Mouse (Mus musculus) gastrocnemius, adult 2 months (tissue): ENCODE results near the gene Masp2. TPM values are rescaled to one million over a fixed set of nuclear protein-coding genes. Genes with fewer than 3 reads are reported as not detected.

ENCODE experiments used
- DNase-seq: peaks from one replicate; pipeline ENCODE4 v3.0.0; 2022
- H3K27ac ChIP-seq: fragments of 200-600 bp; 2 replicates; pipeline ENCODE4 v1.8.1; 2022; ENCODE audit warnings: mild to moderate bottlenecking
- H3K4me3 ChIP-seq: fragments of 200-600 bp; 2 replicates; pipeline ENCODE4 v1.8.1; 2022; ENCODE audit warnings: mild to moderate bottlenecking, moderate library complexity
- CTCF ChIP-seq: fragments of 200-600 bp; IDR thresholded peaks from 2 replicates; pipeline ENCODE4 v1.8.1; 2022; ENCODE audit warnings: antibody characterized with exemption, mild to moderate bottlenecking, moderate library complexity
- intact Hi-C: fragments of 180-260 bp; cut with DNase I; formaldehyde crosslinking; loops from one replicate; pipeline ENCODE4 v1.15.1; 2025
- long read RNA-seq, 2 experiments: library from polyadenylated mRNA; stranded (forward); transcript quantifications; one replicate each; pipeline ENCODE4 v2.0.0; 2021
- total RNA-seq, 2 experiments: library from RNA; stranded (reverse); gene quantifications; 2 replicates each; pipeline ENCODE4 v1.2.3; 2021

The Masp2 gene
- total RNA-seq: under 1 TPM; 0.56 to 0.69 TPM
- long read RNA-seq, experiment 1, partial matches to known transcripts: 0 of 2 reads
- long read RNA-seq, experiment 1, other reads (novel, unspliced or antisense): 2 of 2 reads
- long read RNA-seq, experiment 2: 0 reads

- intact Hi-C loops: no loop called here
- Histone ChIP-seq H3K4me3 (no peak within 1 kb of the TSS), H3K27ac (no peak within 1 kb of the TSS)
- DNase-seq: no peak
- TF ChIP-seq CTCF: no peak
These were observed at the start of gene Masp2 for GRCm38 (mm10) chr4:148602357-148603120. Gene Masp2, plus strand, starts transcription at chr4:148602554.

- no peak for DNase-seq
- no peak for TF ChIP-seq CTCF
- intact Hi-C loops: no loop called here
- H3K27ac ChIP-seq: peak overlapping the region; percentile 98
- H3K4me3 ChIP-seq: peak overlapping the region; percentile 99
These were observed 44.6 kb upstream of the Masp2 start for GRCm38 (mm10) chr4:148557766-148558165.

DNA sequence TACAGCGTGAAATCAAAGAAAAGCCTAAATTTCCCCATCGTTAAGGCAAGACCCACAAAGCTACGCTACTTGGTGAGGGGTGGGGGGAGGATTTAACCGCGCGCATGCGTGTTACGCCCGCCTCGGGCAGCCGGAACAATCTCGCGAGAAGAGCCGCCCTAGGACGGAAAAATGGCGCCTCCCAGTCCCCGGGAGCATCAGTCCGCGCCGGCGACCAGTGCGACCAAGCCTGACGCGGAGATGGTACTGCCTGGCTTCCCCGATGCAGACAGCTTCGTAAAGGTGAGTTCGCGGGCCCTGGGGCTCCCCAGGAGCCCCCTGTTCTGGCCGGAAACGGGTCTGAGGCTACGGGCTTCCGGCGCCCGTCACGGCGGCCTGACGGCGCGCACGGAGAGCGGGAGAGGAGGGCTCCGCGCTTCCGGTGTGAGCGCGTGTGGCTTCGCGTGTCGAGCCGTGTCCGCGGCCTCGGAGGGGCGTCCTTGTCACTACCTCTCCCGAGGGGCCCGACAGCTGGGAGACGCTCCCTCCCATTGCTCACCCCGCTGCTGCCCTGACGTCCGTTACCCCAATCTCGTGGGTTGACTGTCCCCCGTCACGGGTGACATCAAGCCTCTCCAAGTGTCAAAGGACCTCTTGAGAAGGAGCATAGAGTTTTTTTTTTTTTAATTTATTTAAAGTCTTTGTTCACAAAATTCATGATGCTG lies 43.9 kb upstream of the Masp2 start, which contains the start of gene Exosc10:
Gene Exosc10 (plus strand): TSS at position 133 of the 704 bp plus-strand sequence.
- peak within 1 kb of the TSS; percentile 99 for H3K4me3 ChIP-seq
- TF ChIP-seq CTCF: no peak
- peak; percentile 93 for DNase-seq
- peak within 1 kb of the TSS; percentile 98 for H3K27ac ChIP-seq
- intact Hi-C loops: no loop called here

DNA sequence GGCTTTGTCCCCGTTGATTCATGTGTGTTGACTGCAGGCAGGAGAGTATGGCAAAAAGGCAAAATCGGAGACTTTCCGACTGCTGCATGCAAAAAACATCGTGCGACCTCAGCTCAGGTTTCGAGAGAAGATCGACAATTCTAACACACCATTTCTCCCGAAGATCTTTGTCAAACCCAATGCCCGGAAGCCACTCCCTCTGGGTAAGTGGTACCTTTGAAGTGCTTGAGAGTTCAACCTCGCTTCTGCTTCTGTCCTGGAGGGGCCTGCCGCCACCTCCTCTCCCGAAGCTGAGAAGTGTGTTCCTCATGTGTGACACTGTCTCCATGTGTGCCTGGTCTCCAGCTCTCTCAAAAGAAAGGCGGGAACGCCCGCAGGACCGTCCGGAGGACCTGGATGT lies 39.7 kb upstream of the Masp2 start:
- no peak overlapping the region for H3K4me3 ChIP-seq
- no peak for TF ChIP-seq CTCF
- DNase-seq: no peak
- intact Hi-C loops: no loop called here
- H3K27ac ChIP-seq: no peak overlapping the region

- Histone ChIP-seq H3K27ac (no peak overlapping the region), H3K4me3 (no peak overlapping the region)
- DNase-seq: no peak
- intact Hi-C loops: no loop called here
- no peak for TF ChIP-seq CTCF
These were observed 38.8 kb upstream of the Masp2 start for GRCm38 (mm10) chr4:148563595-148563994.

GRCm38 (mm10) chr4:148570138-148570537 lies 32.2 kb upstream of the Masp2 start:
- no peak for DNase-seq
- no peak for TF ChIP-seq CTCF
- intact Hi-C loops: no loop called here
- Histone ChIP-seq H3K27ac (no peak overlapping the region), H3K4me3 (no peak overlapping the region)

DNA sequence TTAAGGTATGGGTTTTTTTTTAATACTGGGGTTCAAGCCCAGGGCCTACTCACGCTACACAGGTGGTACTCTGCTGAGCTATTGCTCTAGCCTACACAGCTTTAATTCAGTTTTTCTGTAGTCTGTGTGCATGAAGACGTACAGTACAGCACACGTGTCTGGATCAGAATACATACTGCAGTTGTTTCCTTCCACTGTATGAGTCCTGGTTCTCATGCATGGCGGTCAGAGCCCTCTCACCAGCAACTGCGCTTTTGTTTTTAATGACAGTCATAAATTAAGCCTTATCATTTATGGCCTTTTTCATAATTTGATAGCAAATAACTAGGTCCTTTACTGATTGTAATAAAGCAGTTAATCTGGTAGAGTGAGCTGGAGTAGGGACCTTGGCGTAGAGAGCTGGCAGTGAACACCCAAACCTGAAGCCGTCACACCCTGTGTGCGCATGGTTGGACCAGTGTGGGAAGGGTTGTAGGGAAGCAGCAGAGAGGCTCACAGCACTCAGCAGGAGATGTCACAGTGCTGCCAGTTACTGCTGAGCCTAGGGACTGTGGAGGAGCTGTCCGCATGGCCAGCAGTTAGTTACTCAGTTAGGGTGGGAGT lies 31.6 kb upstream of the Masp2 start:
- H3K4me3 ChIP-seq: no peak overlapping the region
- intact Hi-C loops: no loop called here
- no peak for TF ChIP-seq CTCF
- DNase-seq: no peak
- no peak overlapping the region for H3K27ac ChIP-seq

GRCm38 (mm10) chr4:148573222-148573621 lies 29.1 kb upstream of the Masp2 start:
- Histone ChIP-seq H3K4me3 (no peak overlapping the region), H3K27ac (no peak overlapping the region)
- no peak for DNase-seq
- TF ChIP-seq CTCF: no peak
- intact Hi-C loops: no loop called here

- intact Hi-C loops: no loop called here
- no peak overlapping the region for H3K27ac ChIP-seq
- peak; percentile 22 for DNase-seq
- TF ChIP-seq CTCF: no peak
- H3K4me3 ChIP-seq: no peak overlapping the region
These were observed 21.6 kb upstream of the Masp2 start for GRCm38 (mm10) chr4:148580765-148581164.

DNA sequence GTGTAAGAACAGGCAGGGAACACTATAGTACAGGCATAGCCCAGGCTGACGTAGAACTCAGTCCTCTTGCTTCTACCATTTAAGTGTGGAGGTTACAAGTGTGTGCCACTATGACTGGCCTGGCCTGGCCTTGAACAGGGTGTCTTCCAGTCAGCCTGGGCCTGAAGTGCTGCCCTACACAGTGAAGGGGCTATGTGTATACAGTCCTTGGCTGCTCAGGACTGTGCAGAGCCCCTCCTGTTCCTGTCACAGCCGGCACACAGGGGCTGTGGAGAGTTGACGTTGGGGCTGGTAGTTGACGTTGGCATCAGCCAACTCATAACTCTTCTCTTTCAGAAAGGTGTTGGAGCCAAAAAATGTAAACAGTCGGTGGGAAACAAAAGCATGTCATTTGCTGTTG lies 20.9 kb upstream of the Masp2 start:
- peak; percentile 0 for DNase-seq
- no peak for TF ChIP-seq CTCF

GRCm38 (mm10) chr4:148583257-148583656 lies 19.1 kb upstream of the Masp2 start:
- intact Hi-C loops: no loop called here
- no peak for TF ChIP-seq CTCF
- no peak overlapping the region for H3K4me3 ChIP-seq
- H3K27ac ChIP-seq: no peak overlapping the region
- DNase-seq: peak; percentile 5

More for the DNA sequence above, 20.9 kb upstream of the Masp2 start:
- intact Hi-C loops: no loop called here
- Histone ChIP-seq H3K27ac (no peak overlapping the region), H3K4me3 (no peak overlapping the region)

GRCm38 (mm10) chr4:148586648-148587047 lies 15.7 kb upstream of the Masp2 start:
- Histone ChIP-seq H3K4me3 (no peak overlapping the region), H3K27ac (no peak overlapping the region)
- intact Hi-C loops: no loop called here
- no peak for TF ChIP-seq CTCF
- no peak for DNase-seq

DNA sequence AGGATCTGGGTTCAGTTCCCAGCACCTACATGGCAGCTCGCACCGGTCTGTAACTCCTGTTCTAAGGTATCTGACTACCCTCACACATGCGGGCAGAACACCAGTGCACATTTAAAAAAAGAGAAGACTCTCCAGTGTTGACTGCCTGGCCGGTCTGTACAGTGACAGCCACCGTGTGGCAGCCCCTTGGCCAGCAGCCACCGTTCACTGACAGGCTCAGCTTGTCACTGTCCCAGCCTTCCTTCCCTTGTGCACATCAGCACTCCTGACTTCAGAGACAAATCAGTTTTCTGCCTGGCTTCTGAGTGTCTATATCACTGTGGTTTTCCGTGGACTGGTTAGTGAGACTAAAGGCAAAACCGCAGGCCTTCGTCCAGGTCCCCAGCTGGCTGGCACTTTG lies 13.6 kb upstream of the Masp2 start:
- peak; percentile 39 for DNase-seq
- no peak for TF ChIP-seq CTCF
- no peak overlapping the region for H3K27ac ChIP-seq
- H3K4me3 ChIP-seq: no peak overlapping the region
- intact Hi-C loops: no loop called here
